Mouse (Mus musculus) heart, postnatal 4 days (tissue): Measurements from ENCODE around the gene Gm11437. TPM values are rescaled to one million over a fixed set of nuclear protein-coding genes. Genes with fewer than 3 reads are reported as not detected.
A peak's percentile ranks its signal among the peaks of the same experiment; 100 is the strongest.

Source experiments
- DNase-seq: peaks from one replicate; pipeline ENCODE4 v3.0.0; 2021
- total RNA-seq, 2 experiments: library from RNA; stranded (reverse); gene quantifications; 2 replicates each; pipeline ENCODE4 v1.2.3; 2021

Gene Gm11437
- total RNA-seq, 2 experiments from 2014 or later = not detected

DNA sequence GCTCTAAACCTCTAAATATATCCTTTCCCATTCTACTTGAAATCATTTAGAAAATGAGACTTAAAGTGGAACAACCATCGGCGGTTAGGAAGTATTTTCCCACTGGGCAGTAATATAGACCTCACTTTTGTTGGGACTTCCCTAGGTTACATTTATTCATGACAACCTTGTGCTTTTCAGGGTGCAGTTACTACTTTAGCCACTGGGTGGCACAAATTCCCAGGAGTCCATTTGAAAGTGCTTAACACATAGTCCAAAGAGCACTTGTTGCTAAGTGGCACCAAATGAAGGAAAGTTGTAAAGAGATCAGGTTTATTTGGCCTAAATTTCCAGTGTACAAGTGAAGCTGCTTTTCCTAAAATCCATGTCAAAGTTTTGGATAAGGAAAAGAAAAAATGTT is 25.5 kb downstream of the Gm11437 start:
- DNase-seq = peak; percentile 60

DNA sequence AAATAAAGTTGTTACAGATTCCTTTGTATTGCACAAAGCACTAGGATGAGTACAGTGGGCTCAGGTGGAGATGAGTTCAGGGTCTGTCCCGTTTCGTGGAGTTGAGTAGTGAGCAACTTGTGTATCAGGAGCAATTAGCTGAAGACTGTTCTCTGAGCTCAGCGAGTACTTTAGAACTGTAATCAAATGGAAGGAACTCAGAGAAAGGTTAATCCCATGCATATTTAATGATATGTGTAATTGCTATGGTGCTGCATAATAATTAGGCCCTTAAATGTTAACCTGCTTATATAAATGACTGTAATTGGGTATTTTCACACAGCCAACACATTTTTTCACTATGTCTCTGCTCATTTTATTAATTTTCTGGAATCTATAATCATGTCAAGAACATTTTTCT is 30.8 kb downstream of the Gm11437 start:
- DNase-seq = no peak

DNA sequence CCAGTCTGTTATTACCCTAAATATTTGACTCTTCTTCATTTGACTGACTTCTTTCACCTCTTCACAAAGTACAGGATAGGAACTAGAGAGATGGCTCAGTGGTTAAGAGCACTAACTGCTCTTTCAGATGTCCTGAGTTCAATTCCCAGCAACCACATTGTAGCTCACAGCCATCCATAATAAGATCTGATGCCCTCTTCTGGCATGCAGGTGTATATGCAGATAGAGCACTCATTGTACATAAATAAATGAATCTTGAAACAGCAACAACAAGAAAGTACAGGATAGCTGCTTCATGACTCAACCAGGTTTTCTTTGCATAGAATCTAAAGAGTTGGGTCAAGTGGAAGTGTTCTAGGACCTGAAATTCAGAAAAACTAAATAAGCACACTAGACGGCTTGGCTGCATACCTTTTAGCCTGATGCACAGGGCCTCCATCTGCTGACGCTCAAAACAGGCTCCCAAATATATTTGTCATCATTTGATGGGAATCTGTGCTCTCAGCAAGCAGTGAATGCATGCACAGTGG is 32.9 kb downstream of the Gm11437 start:
- DNase-seq = no peak

DNA sequence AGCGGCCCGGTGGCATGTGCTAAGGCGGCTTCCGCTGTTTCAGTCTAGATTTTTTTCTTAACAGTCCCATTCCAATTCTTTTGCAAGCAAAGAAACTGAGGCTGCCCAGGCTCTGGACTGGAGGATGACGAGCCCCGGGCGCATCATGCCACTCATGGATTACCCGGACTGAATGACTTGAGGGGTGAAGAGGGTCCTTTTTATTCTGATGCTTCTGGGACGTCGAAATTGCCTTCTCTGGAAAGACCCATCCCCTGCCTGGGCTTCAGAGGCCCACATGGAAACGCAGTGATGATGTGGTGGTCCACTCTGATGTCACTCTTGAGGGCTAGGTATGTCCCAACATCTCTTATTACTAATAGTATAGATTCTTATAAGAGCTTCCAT is 37.5 kb downstream of the Gm11437 start:
- no peak for DNase-seq

DNA sequence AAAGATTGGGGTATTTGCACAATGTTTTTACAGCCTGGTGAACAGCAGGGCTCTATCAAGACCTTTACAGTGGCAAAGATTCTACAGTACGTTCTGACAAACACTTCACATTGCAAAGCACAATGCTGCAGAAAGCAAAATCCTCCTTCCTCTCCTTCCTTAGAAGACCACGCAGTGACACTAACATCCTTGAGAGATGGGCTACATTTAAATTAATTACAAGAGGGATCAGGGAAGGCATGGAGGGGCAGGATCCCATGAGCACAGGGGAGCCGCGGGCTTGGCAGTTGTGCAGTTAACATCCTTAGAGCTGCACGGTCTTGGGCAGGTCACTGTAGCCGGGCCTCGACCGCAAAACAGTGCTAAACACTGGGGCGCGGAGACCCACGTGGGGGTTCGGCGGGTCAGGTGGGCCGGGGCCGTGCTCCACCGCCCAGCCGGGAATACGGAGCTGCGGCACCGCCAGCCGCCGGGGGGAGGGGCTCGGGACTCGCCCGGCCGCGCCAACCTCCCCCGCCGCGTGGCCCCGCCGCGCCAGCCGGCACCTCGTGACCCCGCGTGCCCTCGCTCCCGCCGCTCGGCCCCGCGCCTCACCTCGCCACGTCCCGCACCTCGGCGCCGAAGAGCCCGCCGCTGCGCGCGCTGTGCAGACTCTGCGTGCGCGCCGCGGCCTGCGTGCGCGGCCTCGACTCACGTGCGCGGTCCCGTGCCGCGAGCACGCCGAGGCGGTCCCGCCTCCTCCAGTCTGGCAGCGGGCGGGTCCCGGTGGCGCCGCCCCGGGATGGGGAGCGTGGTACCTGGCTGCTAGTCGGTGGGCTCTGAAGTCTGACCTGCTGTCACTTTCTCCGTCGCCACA is 38.1 kb downstream of the Gm11437 start, which contains the start of the genes Tada2a and Acaca:
Gene Tada2a (minus strand): TSS at position 658 of the 856 bp plus-strand sequence.
Gene Acaca (plus strand): TSS at position 730 of the 856 bp plus-strand sequence.
- peak; percentile 81 for DNase-seq

DNA sequence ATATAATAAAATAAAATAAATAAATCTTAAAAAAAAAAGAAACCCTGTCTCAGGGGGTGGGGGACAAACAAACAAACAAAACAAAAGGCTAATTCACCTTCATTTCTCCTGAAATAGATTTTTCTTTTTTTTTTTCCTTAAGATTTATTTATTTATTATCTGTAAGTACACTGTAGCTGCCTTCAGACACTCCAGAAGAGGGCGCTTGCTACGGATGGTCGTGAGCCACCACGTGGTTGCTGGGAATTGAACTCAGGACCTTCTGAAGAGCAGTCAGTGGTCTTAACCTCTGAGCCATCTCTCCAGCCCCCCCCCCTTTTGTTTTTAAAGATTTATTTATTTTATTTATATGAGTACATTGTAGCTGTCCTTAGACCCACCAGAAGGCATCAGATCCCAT is 39.3 kb downstream of the Gm11437 start:
- no peak for DNase-seq

DNA sequence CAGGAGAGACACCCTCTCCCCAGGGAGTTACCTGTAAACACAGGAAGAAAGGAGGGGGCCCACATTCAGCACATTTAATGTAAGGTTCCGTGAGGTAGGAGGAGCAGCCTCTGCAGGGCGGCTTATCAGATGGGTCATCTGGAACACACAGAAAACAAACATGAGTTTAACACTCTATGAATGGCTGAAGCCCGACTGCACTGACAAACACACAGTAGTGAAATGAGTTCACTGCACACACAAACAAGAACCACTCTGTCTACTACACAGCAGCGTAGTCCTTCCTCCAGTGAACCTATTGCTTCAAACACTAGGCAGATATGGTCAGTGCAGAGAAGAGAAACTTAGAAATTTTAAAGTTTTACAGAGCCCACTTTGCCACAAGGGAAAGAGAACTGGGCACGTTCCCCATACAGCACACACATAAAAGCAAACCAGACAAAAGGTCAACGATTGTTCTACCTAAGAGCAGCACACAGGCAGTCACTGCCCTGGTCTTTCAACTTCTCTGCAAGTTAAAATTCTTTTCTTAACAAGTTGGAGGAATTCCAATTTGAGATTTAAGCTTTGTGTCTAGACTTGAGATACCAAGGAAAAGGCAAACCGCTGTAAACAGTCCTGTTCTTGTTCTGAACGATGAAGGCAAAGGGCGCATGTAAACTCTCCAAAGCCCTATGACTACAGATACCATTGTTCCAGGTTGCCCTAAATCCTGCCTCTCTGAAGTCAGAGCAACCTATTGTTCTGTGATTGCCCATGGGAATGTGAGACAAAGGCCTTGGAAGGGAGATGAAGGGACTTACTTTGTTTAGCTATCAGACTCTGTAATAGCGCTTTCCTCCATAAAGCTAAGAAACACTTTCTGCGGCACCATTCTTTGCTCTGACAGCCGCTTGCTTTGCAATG is 46.0 kb downstream of the Gm11437 start:
- DNase-seq = no peak

DNA sequence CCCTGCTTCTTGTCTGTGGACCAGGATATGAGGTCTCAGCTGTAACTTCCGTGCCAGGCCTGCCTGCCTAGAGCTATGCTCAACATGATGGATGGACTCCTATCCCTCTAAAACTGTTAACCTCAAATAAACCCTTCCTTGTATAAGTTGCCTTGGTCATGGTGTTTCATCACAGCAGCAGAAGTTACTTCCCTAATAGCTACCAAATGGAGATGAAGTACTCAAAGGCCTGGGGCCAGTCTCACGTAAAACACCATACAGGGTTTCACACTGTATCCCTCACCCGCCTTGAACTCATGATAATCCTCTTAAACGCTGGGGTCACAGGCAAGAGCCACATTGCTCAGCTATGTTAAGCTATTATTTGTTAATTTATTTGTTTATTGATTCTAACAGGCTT is 49.8 kb downstream of the Gm11437 start:
- no peak for DNase-seq

DNA sequence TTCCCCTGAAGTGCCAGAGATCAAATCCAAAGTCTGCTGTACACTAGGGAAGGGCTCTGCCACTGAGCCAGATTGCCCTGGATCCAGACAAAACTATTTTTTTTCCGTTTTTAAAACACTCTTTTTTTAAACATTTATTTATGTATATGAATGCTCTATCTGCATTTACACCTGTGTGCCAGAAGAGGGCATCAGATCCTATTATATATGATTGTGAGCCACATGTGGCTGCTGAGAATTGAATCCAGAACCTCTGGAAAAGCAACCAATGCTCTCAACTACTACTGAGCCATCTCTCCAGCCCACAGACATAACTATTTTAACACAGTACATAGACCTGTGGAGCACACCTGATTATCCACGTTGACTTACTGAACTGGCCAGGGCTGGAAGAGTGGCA is 51.1 kb downstream of the Gm11437 start:
- no peak for DNase-seq

DNA sequence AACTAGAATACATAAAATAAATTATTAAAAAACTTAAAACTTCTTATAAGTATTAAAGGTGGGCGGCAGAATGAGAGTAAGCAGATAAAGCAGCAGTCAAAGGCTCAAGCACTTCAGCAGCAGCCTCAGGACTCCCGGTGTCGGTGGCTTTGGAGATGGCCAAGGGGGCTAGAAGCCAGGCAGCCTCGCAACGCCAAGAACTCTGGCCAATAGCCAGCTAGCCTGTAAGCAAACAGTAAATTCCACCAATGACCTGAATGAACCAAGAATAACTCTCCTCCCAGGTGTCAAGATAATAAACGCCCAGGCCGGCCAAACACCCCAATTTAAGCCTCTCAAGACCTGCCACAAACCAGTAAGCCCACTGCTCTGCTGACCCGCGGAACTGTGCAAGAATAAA is 51.6 kb downstream of the Gm11437 start:
- DNase-seq = peak; percentile 52

DNA sequence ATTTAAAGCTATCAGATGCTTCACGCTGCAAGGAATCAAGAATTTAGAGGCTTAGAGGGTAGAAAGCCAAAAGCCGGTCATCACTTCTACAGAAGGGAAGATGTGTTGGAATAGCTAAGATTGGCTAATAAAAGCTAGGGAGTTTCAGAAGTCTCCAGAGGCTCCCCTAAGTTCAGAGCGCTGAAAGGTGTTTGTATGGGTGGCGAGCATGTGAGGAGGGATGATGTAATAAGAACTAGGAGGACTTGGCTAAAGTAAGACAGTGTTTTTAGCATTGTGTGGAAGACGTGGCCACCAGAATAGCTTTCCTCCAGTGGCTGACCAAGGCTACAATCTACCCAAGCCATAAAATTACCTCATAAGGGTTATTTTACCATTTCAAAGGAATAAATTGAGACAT is 53.7 kb downstream of the Gm11437 start:
- DNase-seq = no peak

DNA sequence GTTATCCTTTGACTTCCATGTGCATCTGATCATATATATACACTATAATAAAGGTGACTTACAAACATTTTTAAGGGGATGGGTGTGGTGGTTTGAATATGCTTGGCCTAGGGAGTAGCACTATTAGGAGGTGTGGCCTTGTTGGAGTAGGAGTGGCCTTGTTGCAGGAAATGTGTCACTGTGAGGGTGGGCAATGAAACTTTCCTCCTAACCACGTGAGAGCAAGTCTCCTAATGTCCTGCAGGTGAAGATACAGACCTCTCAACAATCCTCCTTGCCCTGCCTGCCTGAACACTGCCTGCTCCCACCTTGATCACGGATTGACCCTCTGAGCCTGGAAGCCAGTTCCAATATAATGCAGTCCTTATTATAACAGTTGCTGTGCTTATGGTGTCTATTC is 60.1 kb downstream of the Gm11437 start:
- DNase-seq = no peak

DNA sequence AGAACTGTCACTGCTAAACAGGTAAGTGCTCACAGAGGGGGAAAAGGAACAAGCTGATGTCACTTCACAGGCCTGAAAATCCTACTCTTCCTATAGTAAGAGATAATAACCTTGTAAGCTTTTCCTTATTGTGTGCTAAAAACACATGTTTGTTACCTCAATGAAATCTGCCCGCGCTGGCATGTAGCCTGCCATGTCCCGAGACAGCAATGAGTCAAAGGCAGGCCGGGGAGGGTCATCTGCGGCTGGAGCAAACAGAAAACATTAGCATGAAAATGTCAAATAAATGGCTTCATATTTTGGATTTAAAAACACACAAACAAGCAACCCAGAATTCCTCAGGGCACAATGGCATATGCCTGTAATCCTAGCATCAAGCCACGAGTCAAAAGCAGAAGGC is 63.2 kb downstream of the Gm11437 start:
- DNase-seq = no peak

DNA sequence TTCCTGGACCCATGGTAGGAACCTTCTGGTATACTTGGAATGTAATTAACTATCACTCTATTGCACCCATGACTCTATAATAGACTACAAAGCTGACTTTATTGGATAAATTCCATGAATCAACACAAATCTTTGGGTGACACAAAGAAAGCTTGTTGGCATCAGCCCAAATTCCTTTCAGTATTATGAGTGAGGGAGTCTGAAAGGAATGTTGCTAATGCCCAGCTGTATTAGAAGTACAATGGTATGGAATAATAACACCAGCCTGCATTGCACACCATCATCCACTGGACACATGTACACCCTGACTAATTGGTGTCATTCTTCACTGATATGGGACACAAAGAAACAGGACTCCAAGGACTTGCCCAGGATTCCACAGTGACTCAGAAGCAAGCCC is 66.1 kb downstream of the Gm11437 start:
- no peak for DNase-seq

Other genes starting within 250 kb of the Gm11437 start
- gene Ddx52, start 225.4 kb downstream of the Gm11437 start, total RNA-seq = 10 to 100 TPM; 13.4 to 14.0 TPM
- gene Synrg, start 203.0 kb downstream of the Gm11437 start, total RNA-seq = 10 to 100 TPM; 21.5 to 22.3 TPM
- 1 to 10 TPM in 1 of 2 experiments, under 1 TPM in 1; 0.29 to 1.4 TPM for gene Dusp14, start 98.2 kb downstream of the Gm11437 start, total RNA-seq
- gene Tada2a, start 37.9 kb downstream of the Gm11437 start, total RNA-seq = 10 to 100 TPM; 11.8 to 12.0 TPM
- 10 to 100 TPM; 25.0 to 28.4 TPM for gene Acaca, start 37.8 kb downstream of the Gm11437 start, total RNA-seq